Mouse (Mus musculus) CD8-positive naive resting alpha-beta T cell, adult 2 months (primary cell): ENCODE data around the gene Atf7ip2.

Experiments
- DNase-seq, 2 experiments: peaks; one replicate each; pipeline ENCODE4 v3.0.0; 2022; ENCODE audit warnings: low read depth in 2 of 2, low spot score in 2 of 2

Atf7ip2 gene

GRCm38 (mm10) chr16:10288115-10288514 is 95.6 kb downstream of the Atf7ip2 start:
- DNase-seq: no peak

GRCm38 (mm10) chr16:10297696-10298644 is 105.5 kb downstream of the Atf7ip2 start:
- no peak for DNase-seq

DNA sequence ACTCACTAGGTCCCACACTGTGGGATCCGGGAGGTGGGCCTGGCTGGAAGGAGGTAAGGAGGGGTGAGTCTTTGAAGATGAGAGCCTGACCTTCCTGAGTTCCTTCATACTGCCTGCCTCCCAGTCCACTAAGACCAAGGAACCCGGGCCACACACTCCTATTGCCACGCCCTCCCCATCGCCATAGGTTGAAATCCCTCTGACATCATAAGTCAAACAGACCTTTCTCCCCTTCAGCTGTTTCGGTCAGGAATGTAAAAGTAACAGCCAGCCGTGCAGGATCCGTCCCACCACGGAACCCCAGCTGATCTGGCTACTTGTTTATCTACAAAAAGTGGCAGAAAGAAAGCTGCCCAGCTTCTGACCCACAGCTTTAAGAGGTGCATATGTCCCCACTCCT is 107.1 kb downstream of the Atf7ip2 start:
- DNase-seq: no peak

DNA sequence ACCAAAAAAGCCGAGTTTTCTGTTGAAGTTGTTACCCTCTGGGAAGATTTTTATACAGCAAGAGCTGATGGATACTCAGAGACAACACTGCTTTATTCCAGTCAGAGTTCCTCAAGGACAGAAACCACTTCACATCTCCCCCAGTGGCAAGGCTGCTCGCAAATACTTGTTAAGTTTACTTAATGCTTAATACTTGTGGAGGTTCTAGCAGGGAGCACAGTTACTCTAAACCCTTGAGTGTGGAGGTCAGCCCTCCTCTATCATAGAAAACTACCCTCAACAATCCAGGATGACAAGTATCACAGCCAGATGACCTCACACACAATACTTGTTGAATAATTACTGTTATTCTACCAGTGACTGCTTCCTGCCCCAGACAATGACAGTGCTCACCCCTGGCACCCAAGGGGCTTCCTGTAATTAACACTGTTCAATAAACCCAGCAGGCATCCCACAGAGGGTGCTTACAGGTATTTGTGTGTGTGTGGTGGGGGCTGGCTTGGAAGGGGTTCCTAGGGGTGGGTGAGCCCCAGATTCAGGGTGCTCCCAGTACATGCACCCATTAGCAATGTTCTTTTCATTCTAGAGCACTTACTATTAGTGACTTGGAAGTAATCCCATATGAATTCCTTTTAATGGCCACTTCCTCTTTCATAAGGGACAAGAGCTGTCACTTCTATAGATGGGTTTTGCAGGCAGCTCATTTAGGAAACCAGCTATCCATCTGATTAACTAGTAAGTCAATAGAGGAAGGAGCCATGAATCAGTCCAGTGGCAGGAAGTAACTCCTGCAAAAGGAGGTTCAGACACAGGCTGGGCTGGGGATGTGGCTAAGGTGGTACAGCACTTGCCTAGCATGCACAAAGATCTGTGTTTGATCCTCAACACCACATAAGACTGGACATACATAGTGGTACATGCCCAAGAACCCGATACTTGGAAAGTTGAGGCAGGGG is 108.0 kb downstream of the Atf7ip2 start:
- DNase-seq: no peak
